Mouse (Mus musculus) heart, embryonic 13.5 days (tissue): Measurements from ENCODE around the gene Vgll4. TPM values are rescaled to one million over a fixed set of nuclear protein-coding genes. Genes with fewer than 3 reads are reported as not detected.

ENCODE experiments used
- ATAC-seq: fragments of 200-750 bp; cut with Nextera tagmentation; 2 replicates; pipeline ENCODE4 v1.8.0; 2017; ENCODE audit warnings: moderate TSS enrichment; ENCODE audit not compliant: insufficient number of reproducible peaks, low FRiP score, low TSS enrichment; ENCODE audit errors: extremely low read depth
- H3K27ac ChIP-seq: fragments of 300-500 bp; sonication (generic); replicated peaks from 2 replicates; pipeline ENCODE4 v1.5.1; 2015; ENCODE audit warnings: moderate library complexity, mild to moderate bottlenecking, inconsistent platforms
- H3K27me3 ChIP-seq: fragments of 300-500 bp; sonication (generic); replicated peaks from 2 replicates; pipeline ENCODE4 v1.6.1; 2015; ENCODE audit warnings: mild to moderate bottlenecking, inconsistent platforms
- H3K36me3 ChIP-seq: fragments of 300-500 bp; sonication (generic); 2 replicates; pipeline ENCODE4 v1.6.1; 2015; ENCODE audit warnings: mild to moderate bottlenecking, inconsistent platforms
- H3K4me1 ChIP-seq: fragments of 300-500 bp; sonication (generic); 2 replicates; pipeline ENCODE4 v1.6.1; 2015; ENCODE audit warnings: inconsistent platforms
- H3K4me2 ChIP-seq: fragments of 300-500 bp; sonication (generic); 2 replicates; pipeline ENCODE4 v1.6.1; 2015; ENCODE audit warnings: inconsistent platforms, mild to moderate bottlenecking, moderate library complexity
- H3K4me3 ChIP-seq: fragments of 300-500 bp; sonication (generic); 2 replicates; pipeline ENCODE4 v1.5.1; 2015; ENCODE audit warnings: moderate library complexity, mild to moderate bottlenecking, inconsistent platforms
- H3K9ac ChIP-seq: fragments of 300-500 bp; sonication (generic); 2 replicates; pipeline ENCODE4 v1.6.1; 2015; ENCODE audit warnings: inconsistent platforms, mild to moderate bottlenecking, moderate library complexity
- H3K9me3 ChIP-seq: fragments of 300-500 bp; sonication (generic); 2 replicates; pipeline ENCODE4 v1.6.1; 2016; ENCODE audit warnings: inconsistent platforms
- WGBS: fragments of 180-500 bp; shearing (Covaris S2); methylation state at CpG from one replicate; pipeline ENCODE4 v1.1.7; 2015; ENCODE audit warnings: mixed read lengths; 5-methylcytosine and 5-hydroxymethylcytosine counted together
- polyA plus RNA-seq: library from polyadenylated mRNA; unstranded; fragments of >200 nt; fragmentation: Nextera tagmentation; extraction: Ambion mirVana; gene quantifications from 2 replicates; pipeline ENCODE4 v1.2.1, GENCODE M21; 2015

Vgll4 gene
- polyA plus RNA-seq, 1 experiment from 2014 or later: 62.5 TPM

DNA sequence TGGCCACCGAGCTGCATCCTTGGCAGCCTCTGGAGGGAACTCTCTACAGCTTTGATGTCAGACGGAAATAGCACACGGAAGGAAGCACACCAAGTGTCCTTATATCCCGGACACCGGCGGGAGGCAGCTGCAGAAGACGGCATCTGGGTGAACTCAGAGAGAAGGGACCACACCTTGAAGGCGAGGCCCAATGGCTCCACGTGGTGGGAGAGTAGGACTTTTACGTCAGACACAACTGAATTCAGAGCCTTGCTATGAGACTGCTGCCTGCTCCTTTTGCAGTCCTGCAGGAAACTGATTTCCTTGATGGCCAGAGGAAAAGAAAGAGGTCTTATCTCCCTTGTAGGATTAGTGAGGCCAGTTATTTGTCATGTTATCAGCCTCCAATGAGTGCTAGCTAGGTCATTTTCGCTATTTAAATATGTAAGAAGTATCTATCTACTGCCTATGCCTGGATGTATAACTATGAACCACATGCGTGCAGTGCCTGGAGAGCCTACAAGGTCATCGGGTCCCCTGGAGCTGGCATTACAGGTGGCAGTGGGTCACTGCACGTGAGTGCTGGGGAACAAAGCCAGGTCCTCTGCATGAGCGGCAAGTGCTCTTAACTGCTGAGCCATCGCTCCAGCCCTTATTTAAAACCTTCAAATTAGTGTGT is 28.7 kb upstream of the Vgll4 start:
- H3K4me1 ChIP-seq: peaks cover 8% of the 10 kb centered on the region
- 55% methylated on average over 16 of the region's 16 CpGs for whole genome bisulfite sequencing
- no peak for ATAC-seq

GRCm38 (mm10) chr6:114997471-114997870 is 27.7 kb upstream of the Vgll4 start:
- H3K27ac ChIP-seq: no peak overlapping the region

More for the DNA sequence above, 28.7 kb upstream of the Vgll4 start:
- no peak overlapping the region for H3K4me2 ChIP-seq
- no peaks in the 10 kb centered on the region for H3K27me3 ChIP-seq
- no peak overlapping the region for H3K9ac ChIP-seq
- no peaks in the 10 kb centered on the region for H3K9me3 ChIP-seq
- H3K36me3 ChIP-seq: peaks cover 14% of the 10 kb centered on the region
- no peak overlapping the region for H3K4me3 ChIP-seq
- H3K27ac ChIP-seq: no peak overlapping the region

DNA sequence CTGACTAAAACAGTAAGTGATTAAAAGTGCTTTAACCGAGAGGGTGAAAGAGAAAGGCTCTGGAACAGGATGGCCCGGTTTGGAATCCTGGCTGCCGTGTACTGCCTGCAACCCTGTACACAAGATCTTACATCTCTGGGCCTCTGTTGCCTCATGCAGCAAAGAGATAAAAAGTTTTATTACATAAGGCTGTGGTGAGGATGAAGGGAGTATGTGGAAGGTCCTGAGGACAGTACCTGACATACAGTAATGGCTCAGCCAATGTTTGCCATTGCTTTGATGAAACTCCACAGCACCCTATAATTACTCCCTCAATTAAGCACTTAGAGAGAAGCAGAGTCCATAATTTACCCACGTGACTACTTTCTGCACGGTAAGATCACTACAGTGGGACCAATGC is 27.1 kb upstream of the Vgll4 start:
- Histone ChIP-seq H3K9me3 (no peaks in the 10 kb centered on the region), H3K27me3 (no peaks in the 10 kb centered on the region), H3K4me1 (peaks cover 8% of the 10 kb centered on the region), H3K27ac (no peak overlapping the region), H3K4me2 (no peak overlapping the region), H3K4me3 (no peak overlapping the region), H3K36me3 (peaks cover 14% of the 10 kb centered on the region), H3K9ac (no peak overlapping the region)
- no peak for ATAC-seq
- 83% methylated on average over 5 of the region's 5 CpGs for WGBS

More at GRCm38 (mm10) chr6:114997471-114997870, 27.7 kb upstream of the Vgll4 start:
- Histone ChIP-seq H3K9ac (no peak overlapping the region), H3K27me3 (no peaks in the 10 kb centered on the region), H3K4me3 (no peak overlapping the region), H3K4me2 (no peak overlapping the region), H3K4me1 (peaks cover 8% of the 10 kb centered on the region), H3K9me3 (no peaks in the 10 kb centered on the region), H3K36me3 (peaks cover 14% of the 10 kb centered on the region)
- ATAC-seq: no peak
- 66% methylated on average over 5 of the region's 5 CpGs for WGBS

GRCm38 (mm10) chr6:114994079-114994478 is 24.3 kb upstream of the Vgll4 start:
- H3K27me3 ChIP-seq: no peaks in the 10 kb centered on the region
- H3K4me2 ChIP-seq: no peak overlapping the region

DNA sequence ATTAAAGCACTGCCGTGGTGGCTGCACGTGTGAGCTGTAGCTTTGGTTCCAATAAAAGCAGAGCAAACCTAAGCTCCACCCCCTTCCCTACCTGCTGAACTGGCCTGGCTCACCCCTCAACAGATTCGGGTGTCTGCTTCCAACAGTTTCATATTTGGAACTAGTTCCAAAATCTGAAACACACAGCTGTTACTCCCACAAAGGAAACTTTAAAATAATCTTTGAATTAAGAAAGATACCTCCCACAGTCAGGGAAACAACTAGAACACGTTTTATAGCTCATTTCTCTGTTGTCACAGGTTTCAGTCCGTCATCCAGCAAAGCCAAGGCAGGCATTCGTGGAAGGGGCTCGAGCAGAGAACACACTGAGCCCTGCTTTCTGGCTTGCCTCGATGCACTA is 23.9 kb upstream of the Vgll4 start:
- Histone ChIP-seq H3K27ac (no peak overlapping the region), H3K9ac (no peak overlapping the region), H3K36me3 (no peaks in the 10 kb centered on the region), H3K4me1 (peaks cover 6% of the 10 kb centered on the region), H3K4me3 (no peak overlapping the region), H3K27me3 (no peaks in the 10 kb centered on the region), H3K4me2 (no peak overlapping the region), H3K9me3 (no peaks in the 10 kb centered on the region)
- no peak for ATAC-seq
- 70% methylated on average over 8 of the region's 8 CpGs for WGBS

More at GRCm38 (mm10) chr6:114994079-114994478, 24.3 kb upstream of the Vgll4 start:
- Histone ChIP-seq H3K9me3 (no peaks in the 10 kb centered on the region), H3K36me3 (no peaks in the 10 kb centered on the region), H3K27ac (no peak overlapping the region), H3K4me1 (peaks cover 8% of the 10 kb centered on the region), H3K4me3 (no peak overlapping the region), H3K9ac (no peak overlapping the region)
- no peak for ATAC-seq
- 80% methylated on average over 5 of the region's 5 CpGs for WGBS

- Histone ChIP-seq H3K4me3 (no peak overlapping the region), H3K9me3 (no peaks in the 10 kb centered on the region), H3K27ac (no peak overlapping the region), H3K36me3 (no peaks in the 10 kb centered on the region), H3K4me1 (no peaks in the 10 kb centered on the region), H3K9ac (no peak overlapping the region), H3K4me2 (no peak overlapping the region), H3K27me3 (no peaks in the 10 kb centered on the region)
- no peak for ATAC-seq
- WGBS: 84% methylated on average over 4 of the region's 4 CpGs
Observed at GRCm38 (mm10) chr6:114991909-114992308, 22.1 kb upstream of the Vgll4 start.

DNA sequence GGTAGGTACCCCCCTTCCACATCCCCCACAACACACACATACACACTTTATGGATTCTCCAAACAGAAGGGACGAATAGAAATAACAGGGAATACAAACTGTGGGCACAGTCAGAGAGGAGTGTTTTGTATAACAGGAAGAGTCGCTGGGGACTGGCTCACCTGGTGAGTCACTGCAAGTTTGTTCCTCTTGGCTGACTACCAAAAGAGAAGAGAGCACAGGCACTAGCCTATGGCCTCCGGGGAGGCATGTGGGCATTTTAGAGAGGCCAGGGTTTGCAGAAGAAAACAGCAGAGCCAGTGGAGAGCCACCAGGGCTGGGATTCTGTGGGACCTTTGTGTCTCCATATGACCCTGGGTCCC is 18.8 kb upstream of the Vgll4 start:
- H3K9ac ChIP-seq: no peak overlapping the region
- no peaks in the 10 kb centered on the region for H3K27me3 ChIP-seq
- WGBS: 55% methylated on average over 3 of the region's 3 CpGs
- H3K4me1 ChIP-seq: no peaks in the 10 kb centered on the region
- ATAC-seq: no peak
- no peaks in the 10 kb centered on the region for H3K36me3 ChIP-seq
- no peak overlapping the region for H3K4me3 ChIP-seq
- H3K9me3 ChIP-seq: no peaks in the 10 kb centered on the region
- no peak overlapping the region for H3K27ac ChIP-seq
- H3K4me2 ChIP-seq: no peak overlapping the region

GRCm38 (mm10) chr6:114987966-114988618 is 18.3 kb upstream of the Vgll4 start:
- Histone ChIP-seq H3K27me3 (no peaks in the 10 kb centered on the region), H3K9me3 (no peaks in the 10 kb centered on the region), H3K4me1 (no peaks in the 10 kb centered on the region), H3K36me3 (no peaks in the 10 kb centered on the region), H3K4me3 (no peak overlapping the region), H3K9ac (no peak overlapping the region), H3K4me2 (no peak overlapping the region), H3K27ac (no peak overlapping the region)
- ATAC-seq: no peak
- 62% methylated on average over 7 of the region's 7 CpGs for WGBS

GRCm38 (mm10) chr6:114982671-114983070 is 12.9 kb upstream of the Vgll4 start:
- Histone ChIP-seq H3K9ac (no peak overlapping the region), H3K36me3 (no peaks in the 10 kb centered on the region), H3K4me3 (no peak overlapping the region), H3K4me2 (no peak overlapping the region), H3K27me3 (no peaks in the 10 kb centered on the region), H3K4me1 (no peaks in the 10 kb centered on the region), H3K27ac (no peak overlapping the region), H3K9me3 (no peaks in the 10 kb centered on the region)
- ATAC-seq: no peak
- 72% methylated on average over 7 of the region's 7 CpGs for WGBS

DNA sequence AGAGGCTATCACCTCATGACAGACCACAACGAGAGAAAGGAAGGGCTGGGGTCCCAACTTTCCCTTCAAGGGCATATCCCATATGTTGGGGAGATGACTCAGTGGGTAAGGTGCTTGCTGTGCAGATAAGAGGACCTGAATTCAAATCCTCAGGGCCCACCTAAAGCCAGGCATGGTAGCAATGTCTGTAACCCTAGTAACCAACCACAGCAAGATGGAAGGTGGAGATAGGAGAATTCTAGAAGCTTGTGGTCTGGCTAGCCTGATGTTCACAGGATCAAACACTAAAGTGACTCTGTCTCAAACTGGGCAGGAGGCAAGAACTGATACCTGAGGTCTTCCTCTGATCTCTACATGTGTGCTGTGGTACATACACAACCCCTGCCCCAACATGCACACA is 9.9 kb upstream of the Vgll4 start:
- Histone ChIP-seq H3K9ac (no peak overlapping the region), H3K4me1 (no peaks in the 10 kb centered on the region), H3K4me3 (no peak overlapping the region), H3K27ac (no peak overlapping the region), H3K4me2 (no peak overlapping the region), H3K9me3 (no peaks in the 10 kb centered on the region), H3K36me3 (no peaks in the 10 kb centered on the region), H3K27me3 (no peaks in the 10 kb centered on the region)
- 41% methylated on average over 1 of the region's 1 CpGs for WGBS
- ATAC-seq: no peak

GRCm38 (mm10) chr6:114976915-114977419 is 7.2 kb upstream of the Vgll4 start:
- H3K27me3 ChIP-seq: peaks cover 2% of the 10 kb centered on the region
- no peak overlapping the region for H3K4me3 ChIP-seq
- no peak overlapping the region for H3K4me2 ChIP-seq
- H3K9ac ChIP-seq: no peak overlapping the region
- ATAC-seq: no peak
- 62% methylated on average over 7 of the region's 7 CpGs for WGBS
- no peak overlapping the region for H3K27ac ChIP-seq
- H3K4me1 ChIP-seq: no peaks in the 10 kb centered on the region
- H3K36me3 ChIP-seq: no peaks in the 10 kb centered on the region
- no peaks in the 10 kb centered on the region for H3K9me3 ChIP-seq

GRCm38 (mm10) chr6:114974331-114974730 is 4.5 kb upstream of the Vgll4 start:
- H3K27me3 ChIP-seq: peaks cover 21% of the 10 kb centered on the region
- no peaks in the 10 kb centered on the region for H3K36me3 ChIP-seq
- 83% methylated on average over 1 of the region's 1 CpGs for WGBS

More at GRCm38 (mm10) chr6:114974331-114974730, 4.5 kb upstream of the Vgll4 start:
- H3K4me1 ChIP-seq: peaks cover 8% of the 10 kb centered on the region
- H3K4me3 ChIP-seq: no peak overlapping the region
- H3K9me3 ChIP-seq: no peaks in the 10 kb centered on the region
- H3K27ac ChIP-seq: no peak overlapping the region
- ATAC-seq: no peak
- H3K4me2 ChIP-seq: no peak overlapping the region
- H3K9ac ChIP-seq: no peak overlapping the region
